Mouse (Mus musculus) neural tube, embryonic 14.5 days (tissue): ENCODE measurements around the gene Tas2r136. TPM values are rescaled to one million over a fixed set of nuclear protein-coding genes. Genes with fewer than 3 reads are reported as not detected.

ENCODE experiments used
- ATAC-seq: fragments of 200-750 bp; cut with Nextera tagmentation; 2 replicates; pipeline ENCODE4 v1.8.0; 2017; ENCODE audit warnings: low read depth, mild to moderate bottlenecking, moderate TSS enrichment, moderate library complexity
- H3K27ac ChIP-seq: fragments of 300-500 bp; sonication (generic); 2 replicates; pipeline ENCODE4 v1.5.1; 2014; ENCODE audit warnings: low read depth, mild to moderate bottlenecking, control low read depth, low read length, moderate library complexity, mixed read lengths
- H3K27me3 ChIP-seq: fragments of 300-500 bp; sonication (generic); 2 replicates; pipeline ENCODE4 v1.6.1; 2014; ENCODE audit warnings: low read length; ENCODE audit not compliant: control insufficient read depth, insufficient read depth
- H3K36me3 ChIP-seq: fragments of 300-500 bp; sonication (generic); 2 replicates; pipeline ENCODE4 v1.6.1; 2014; ENCODE audit warnings: low read length, mixed read lengths; ENCODE audit not compliant: control insufficient read depth, insufficient read depth
- H3K4me1 ChIP-seq: fragments of 300-500 bp; sonication (generic); 2 replicates; pipeline ENCODE4 v1.6.1; 2014; ENCODE audit warnings: low read length; ENCODE audit not compliant: control insufficient read depth, insufficient read depth
- H3K4me2 ChIP-seq: fragments of 300-500 bp; sonication (generic); 2 replicates; pipeline ENCODE4 v1.6.1; 2014; ENCODE audit warnings: mild to moderate bottlenecking, low read depth, low read length, control low read depth
- H3K4me3 ChIP-seq: fragments of 300-500 bp; sonication (generic); 2 replicates; pipeline ENCODE4 v1.5.1; 2014; ENCODE audit warnings: low read depth, low read length, control low read depth, mixed read lengths
- H3K9ac ChIP-seq: fragments of 300-500 bp; sonication (generic); replicated peaks from 2 replicates; pipeline ENCODE4 v1.6.1; 2014; ENCODE audit warnings: low read depth, mild to moderate bottlenecking, control low read depth, low read length, mixed read lengths
- H3K9me3 ChIP-seq: fragments of 300-500 bp; sonication (generic); 2 replicates; pipeline ENCODE4 v1.6.1; 2016; ENCODE audit warnings: low read length; ENCODE audit not compliant: control insufficient read depth
- WGBS: fragments of 180-500 bp; shearing (Covaris S2); extraction: QIAGEN DNeasy Blood & Tissue Kit; methylation state at CpG from one replicate; pipeline ENCODE4 v1.1.7; 2014; 5-methylcytosine and 5-hydroxymethylcytosine counted together
- polyA plus RNA-seq: library from polyadenylated mRNA; unstranded; fragments of >200 nt; fragmentation: Nextera tagmentation; extraction: Ambion mirVana; gene quantifications from 2 replicates; pipeline ENCODE4 v1.2.1, GENCODE M21; 2014

Tas2r136 gene
- polyA plus RNA-seq = not detected in 2 replicates

- no peak within 1 kb of the TSS for H3K27ac ChIP-seq
- no peak within 1 kb of the TSS for H3K4me3 ChIP-seq
- ATAC-seq = no peak
- H3K4me2 ChIP-seq = no peak within 1 kb of the TSS
- H3K36me3 ChIP-seq = no peaks in the 10 kb centered on the region
- no peaks in the 10 kb centered on the region for H3K27me3 ChIP-seq
- no peaks in the 10 kb centered on the region for H3K4me1 ChIP-seq
- no peak within 1 kb of the TSS for H3K9ac ChIP-seq
- H3K9me3 ChIP-seq = no peaks in the 10 kb centered on the region
Measured at GRCm38 (mm10) chr6:132778062-132778461, at the start of gene Tas2r136. TSS of gene Tas2r136 (minus strand) at chr6:132778162.

- 83% methylated on average over 1 of the region's 1 CpGs for WGBS
- Histone ChIP-seq H3K9ac (no peak within 1 kb of the TSS), H3K27ac (no peak within 1 kb of the TSS), H3K36me3 (no peaks in the 10 kb centered on the region), H3K9me3 (no peaks in the 10 kb centered on the region), H3K4me3 (no peak within 1 kb of the TSS), H3K4me1 (no peaks in the 10 kb centered on the region), H3K27me3 (no peaks in the 10 kb centered on the region), H3K4me2 (no peak within 1 kb of the TSS)
- ATAC-seq = no peak
Measured at GRCm38 (mm10) chr6:132802518-132802917, 24.6 kb upstream of the Tas2r136 start, which contains the start of gene Tas2r117. TSS of gene Tas2r117 (plus strand) at chr6:132802818.

DNA sequence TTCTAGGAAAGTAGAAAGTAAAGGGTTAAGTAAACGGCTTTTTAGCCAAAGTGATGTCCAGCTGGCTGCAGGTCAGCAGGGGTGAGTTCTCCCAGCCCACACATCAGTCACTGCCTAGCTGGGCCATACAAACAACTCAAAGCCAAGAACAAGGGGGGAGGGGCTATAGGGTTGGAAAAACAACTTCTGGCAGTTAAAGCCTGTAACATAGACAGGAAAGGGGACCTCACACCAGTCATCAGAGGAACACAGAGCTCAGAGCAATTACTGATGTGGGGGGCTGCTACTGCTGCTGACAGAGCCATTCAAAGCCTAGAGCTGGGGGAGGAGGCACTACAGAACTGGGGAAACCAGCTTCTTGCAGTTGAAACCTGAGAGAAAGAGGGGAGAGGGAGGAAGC, 17.4 kb upstream of the Tas2r136 start:
- no peaks in the 10 kb centered on the region for H3K27me3 ChIP-seq
- no peaks in the 10 kb centered on the region for H3K36me3 ChIP-seq
- no peak overlapping the region for H3K4me3 ChIP-seq
- H3K4me2 ChIP-seq = no peak overlapping the region
- H3K9me3 ChIP-seq = no peaks in the 10 kb centered on the region
- no peak for ATAC-seq
- 35% methylated on average over 1 of the region's 1 CpGs for WGBS
- H3K9ac ChIP-seq = no peak overlapping the region
- no peak overlapping the region for H3K27ac ChIP-seq
- no peaks in the 10 kb centered on the region for H3K4me1 ChIP-seq

- Histone ChIP-seq H3K9me3 (no peaks in the 10 kb centered on the region; the same call in 1 of the 2 replicates), H3K4me3 (no peak within 1 kb of the TSS), H3K36me3 (no peaks in the 10 kb centered on the region), H3K4me2 (no peak within 1 kb of the TSS), H3K27ac (no peak within 1 kb of the TSS), H3K4me1 (no peaks in the 10 kb centered on the region), H3K27me3 (no peaks in the 10 kb centered on the region), H3K9ac (no peak within 1 kb of the TSS)
- 92% methylated on average over 2 of the region's 2 CpGs for WGBS
- ATAC-seq = no peak
Measured at GRCm38 (mm10) chr6:132761831-132762230, 16.1 kb downstream of the Tas2r136 start, which contains the start of gene Tas2r102. TSS of gene Tas2r102 (plus strand) at chr6:132762131.

- ATAC-seq = no peak
- no peak within 1 kb of the TSS for H3K4me3 ChIP-seq
- H3K36me3 ChIP-seq = no peaks in the 10 kb centered on the region
- no peaks in the 10 kb centered on the region for H3K27me3 ChIP-seq
- no peak within 1 kb of the TSS for H3K27ac ChIP-seq
- no peak within 1 kb of the TSS for H3K4me2 ChIP-seq
- WGBS = 85% methylated on average over 1 of the region's 1 CpGs
- H3K9me3 ChIP-seq = no peaks in the 10 kb centered on the region
- H3K9ac ChIP-seq = no peak within 1 kb of the TSS
- no peaks in the 10 kb centered on the region for H3K4me1 ChIP-seq
Measured at GRCm38 (mm10) chr6:132754430-132754829, 23.5 kb downstream of the Tas2r136 start, which contains the start of gene Tas2r124. TSS of gene Tas2r124 (plus strand) at chr6:132754730.

DNA sequence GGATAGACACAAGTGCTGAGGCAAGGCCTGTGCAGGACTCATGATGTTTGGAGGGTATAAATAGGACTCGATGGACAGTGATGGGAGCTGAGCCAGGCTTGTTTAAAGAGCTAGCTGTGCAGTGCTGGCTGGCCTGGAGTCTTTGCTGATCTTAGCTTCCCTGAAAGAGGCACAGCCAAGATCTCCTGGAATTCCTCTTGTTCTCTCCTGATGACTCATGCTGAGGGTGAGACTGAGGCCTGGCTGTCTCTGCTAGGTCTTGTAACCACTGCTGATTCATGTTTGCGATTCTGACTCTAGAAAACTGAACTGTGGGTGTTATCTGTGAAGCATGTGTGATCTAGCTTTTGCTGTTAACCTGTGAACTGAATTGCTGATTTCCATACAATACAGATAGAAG, 27.8 kb downstream of the Tas2r136 start:
- H3K9ac ChIP-seq = no peak overlapping the region
- no peaks in the 10 kb centered on the region for H3K36me3 ChIP-seq
- H3K27me3 ChIP-seq = no peaks in the 10 kb centered on the region
- ATAC-seq = no peak
- H3K9me3 ChIP-seq = no peaks in the 10 kb centered on the region
- H3K4me2 ChIP-seq = no peak overlapping the region
- H3K4me3 ChIP-seq = no peak overlapping the region
- WGBS = 89% methylated on average over 2 of the region's 2 CpGs
- H3K27ac ChIP-seq = no peak overlapping the region
- H3K4me1 ChIP-seq = no peaks in the 10 kb centered on the region

DNA sequence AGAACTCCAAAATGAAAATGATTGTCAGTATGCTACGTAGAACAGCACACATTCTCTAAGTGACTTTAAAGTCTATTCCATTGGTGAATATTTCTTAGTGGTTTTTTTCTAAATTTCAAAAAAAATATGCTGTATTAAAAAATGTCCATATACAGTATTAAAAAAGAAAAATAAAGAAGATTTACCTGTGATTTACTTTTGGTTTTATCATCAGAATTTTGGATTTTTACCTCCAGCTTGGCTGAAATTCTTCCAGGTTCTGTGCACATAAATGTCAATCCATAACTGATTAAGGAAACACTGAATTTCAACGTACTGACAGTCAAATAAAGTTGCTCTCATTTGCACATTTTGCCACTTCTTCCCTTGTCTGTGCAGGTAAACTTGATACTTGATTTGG, 40.0 kb downstream of the Tas2r136 start, which contains the start of gene Tas2r115:
Gene Tas2r115, minus strand, starts transcription at position 101 of the 400 bp plus-strand sequence.
- no peak for ATAC-seq
- no peak within 1 kb of the TSS for H3K4me2 ChIP-seq
- H3K9ac ChIP-seq = no peak within 1 kb of the TSS
- no peak within 1 kb of the TSS for H3K27ac ChIP-seq
- 75% methylated on average over 2 of the region's 2 CpGs for WGBS
- no peaks in the 10 kb centered on the region for H3K4me1 ChIP-seq
- no peak within 1 kb of the TSS for H3K4me3 ChIP-seq
- H3K9me3 ChIP-seq = no peaks in the 10 kb centered on the region
- H3K36me3 ChIP-seq = no peaks in the 10 kb centered on the region
- H3K27me3 ChIP-seq = no peaks in the 10 kb centered on the region

Other genes starting within 250 kb of the Tas2r136 start
- gene Prh1, start 208.4 kb downstream of the Tas2r136 start, polyA plus RNA-seq = not detected in 2 replicates
- not detected in 2 replicates for gene Prp2, start 182.2 kb downstream of the Tas2r136 start, polyA plus RNA-seq
- gene A630073D07Rik, start 126.6 kb downstream of the Tas2r136 start, polyA plus RNA-seq = not detected in 2 replicates
- not detected in 2 replicates for gene Tas2r120, start 121.2 kb downstream of the Tas2r136 start, polyA plus RNA-seq
- not detected in 2 replicates for gene Tas2r121, start 77.2 kb downstream of the Tas2r136 start, polyA plus RNA-seq
- not detected in 2 replicates for gene Tas2r122, start 66.2 kb downstream of the Tas2r136 start, polyA plus RNA-seq
- not detected in 2 replicates for gene Tas2r115, start 40.1 kb downstream of the Tas2r136 start, polyA plus RNA-seq
- not detected in 2 replicates for gene Tas2r124, start 23.4 kb downstream of the Tas2r136 start, polyA plus RNA-seq
- gene Tas2r102, start 16.0 kb downstream of the Tas2r136 start, polyA plus RNA-seq = not detected in 2 replicates
- gene Tas2r117, start 24.7 kb upstream of the Tas2r136 start, polyA plus RNA-seq = not detected in 2 replicates
- not detected in 2 replicates for gene Tas2r123, start 69.0 kb upstream of the Tas2r136 start, polyA plus RNA-seq
- not detected in 2 replicates for gene Tas2r116, start 77.3 kb upstream of the Tas2r136 start, polyA plus RNA-seq
- not detected in 2 replicates for gene Tas2r110, start 89.8 kb upstream of the Tas2r136 start, polyA plus RNA-seq
- not detected in 2 replicates for gene Tas2r113, start 114.8 kb upstream of the Tas2r136 start, polyA plus RNA-seq
- gene Tas2r125, start 131.5 kb upstream of the Tas2r136 start, polyA plus RNA-seq = 0.29 and 0.30 TPM in 2 replicates
- not detected in 2 replicates for gene Tas2r129, start 172.9 kb upstream of the Tas2r136 start, polyA plus RNA-seq
- gene Tas2r131, start 179.8 kb upstream of the Tas2r136 start, polyA plus RNA-seq = not detected in 2 replicates
- not detected in 2 replicates for gene Tas2r109, start 202.8 kb upstream of the Tas2r136 start, polyA plus RNA-seq